Mouse (Mus musculus): ENCODE measurements at regions not wholly inside any gene's neighbourhood (a gene's known extent, or its start where the extent isn't known, plus 50 kb on each side); places are given as distances from the start of the nearest gene placed in this dataset.

- Histone ChIP-seq H3K9ac (no peak overlapping the region), H3K27ac (no peak overlapping the region), H3K4me1 (no peaks in the 10 kb centered on the region), H3K36me3 (no peaks in the 10 kb centered on the region), H3K4me2 (no peak overlapping the region), H3K4me3 (replicated peaks) (no peak overlapping the region), H3K27me3 (replicated peaks) (no peaks in the 10 kb centered on the region), H3K9me3 (no peaks in the 10 kb centered on the region)
- 66% methylated on average over 4 of the region's 4 CpGs for WGBS
- ATAC-seq (ENCODE audit: insufficient read depth, low FRiP score, low read depth): no peak
These were observed 397.9 kb downstream of the Cdh11 start for GRCm38 (mm10) chr8:102387591-102387990.

- ATAC-seq (ENCODE audit: insufficient read depth, low FRiP score, low read depth): no peak
- WGBS: 34% methylated on average over 1 of the region's 1 CpGs
- no peaks in the 10 kb centered on the region for H3K9me3 ChIP-seq
- no peaks in the 10 kb centered on the region for H3K36me3 ChIP-seq
- H3K9ac ChIP-seq: no peak overlapping the region
- no peaks in the 10 kb centered on the region for H3K4me1 ChIP-seq
- no peak overlapping the region for H3K4me3 ChIP-seq (replicated peaks)
- no peak overlapping the region for H3K27ac ChIP-seq
- H3K27me3 ChIP-seq (replicated peaks): no peaks in the 10 kb centered on the region
- H3K4me2 ChIP-seq: no peak overlapping the region
These were observed 440.1 kb downstream of the Cdh11 start for GRCm38 (mm10) chr8:102345392-102345791.

DNA sequence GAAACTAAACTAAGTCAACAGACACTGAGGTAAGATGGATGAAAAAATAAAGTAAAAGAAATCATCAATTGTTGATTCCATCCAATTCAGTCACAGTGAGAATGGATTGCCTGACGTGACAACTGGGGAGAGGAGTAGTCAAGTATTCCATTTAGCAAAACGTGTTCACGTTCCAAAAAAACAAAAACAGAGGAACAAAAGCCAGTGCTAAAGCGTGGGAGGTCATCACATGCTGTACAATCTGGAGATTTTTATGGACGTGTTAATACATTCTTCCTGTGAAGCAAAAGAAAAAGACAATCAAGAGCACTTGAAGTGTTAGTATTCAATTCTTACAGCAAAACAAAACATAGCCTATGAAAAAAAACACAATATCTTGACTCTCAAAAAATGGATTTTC lies 452.9 kb downstream of the Cdh11 start:
- Histone ChIP-seq H3K9me3 (no peaks in the 10 kb centered on the region), H3K27ac (no peak overlapping the region), H3K4me1 (no peaks in the 10 kb centered on the region), H3K36me3 (no peaks in the 10 kb centered on the region), H3K9ac (no peak overlapping the region), H3K27me3 (replicated peaks) (no peaks in the 10 kb centered on the region), H3K4me3 (replicated peaks) (no peak overlapping the region), H3K4me2 (no peak overlapping the region)
- ATAC-seq (ENCODE audit: insufficient read depth, low FRiP score, low read depth): no peak
- 64% methylated on average over 5 of the region's 5 CpGs for WGBS

DNA sequence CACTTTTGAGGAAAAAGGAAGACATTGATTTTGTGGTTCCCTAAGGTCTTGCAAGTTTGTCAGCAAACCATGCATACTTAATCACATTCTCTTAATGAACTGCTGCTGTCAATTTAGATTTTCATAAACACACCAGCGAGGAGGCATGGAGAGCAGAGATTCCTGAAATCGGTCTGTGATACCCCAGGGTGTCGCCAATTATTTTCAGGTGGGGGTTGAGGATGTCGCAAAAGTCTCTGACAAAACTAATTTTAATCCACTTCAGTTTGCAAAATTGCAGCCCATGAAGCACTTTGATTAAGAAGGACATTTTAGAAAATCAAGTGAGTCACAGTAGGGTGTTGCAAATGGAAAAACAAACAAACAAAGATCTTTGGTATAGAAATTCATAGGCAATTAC lies 454.3 kb downstream of the Cdh11 start:
- Histone ChIP-seq H3K4me1 (no peaks in the 10 kb centered on the region), H3K4me3 (replicated peaks) (no peak overlapping the region), H3K36me3 (no peaks in the 10 kb centered on the region), H3K27ac (no peak overlapping the region), H3K4me2 (no peak overlapping the region), H3K27me3 (replicated peaks) (no peaks in the 10 kb centered on the region), H3K9me3 (no peaks in the 10 kb centered on the region), H3K9ac (no peak overlapping the region)
- no peak for ATAC-seq (ENCODE audit: insufficient read depth, low FRiP score, low read depth)
- 82% methylated on average over 4 of the region's 4 CpGs for WGBS

DNA sequence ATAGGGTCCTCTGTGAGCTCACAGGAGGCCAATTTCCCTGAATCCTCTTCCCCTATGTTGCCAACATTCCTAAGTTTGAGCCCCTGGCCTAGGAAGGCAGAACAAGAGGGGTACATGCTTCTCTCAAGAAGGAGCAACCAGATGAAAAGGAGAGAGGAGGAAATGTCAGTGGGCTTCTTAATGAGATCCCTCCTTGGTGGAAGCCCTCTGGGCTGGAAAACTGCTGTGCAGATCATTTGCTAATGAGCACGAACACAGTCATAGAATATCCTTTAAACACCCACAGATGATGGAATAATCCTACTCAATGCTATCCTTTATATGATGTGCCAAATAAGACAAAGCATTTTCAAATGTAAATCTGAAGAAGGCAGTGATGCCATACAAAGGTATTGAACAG lies 455.5 kb downstream of the Cdh11 start:
- no peak for ATAC-seq (ENCODE audit: insufficient read depth, low FRiP score, low read depth)
- WGBS: 62% methylated on average over 1 of the region's 1 CpGs

More for the DNA sequence above, 455.5 kb downstream of the Cdh11 start:
- no peaks in the 10 kb centered on the region for H3K36me3 ChIP-seq
- no peaks in the 10 kb centered on the region for H3K9me3 ChIP-seq
- no peak overlapping the region for H3K27ac ChIP-seq
- no peaks in the 10 kb centered on the region for H3K27me3 ChIP-seq (replicated peaks)
- H3K9ac ChIP-seq: no peak overlapping the region
- H3K4me1 ChIP-seq: no peaks in the 10 kb centered on the region
- no peak overlapping the region for H3K4me3 ChIP-seq (replicated peaks)
- H3K4me2 ChIP-seq: no peak overlapping the region

All from stomach, embryonic 15.5 days (tissue).